Mouse (Mus musculus): ENCODE measurements around the gene Arid2. TPM values are rescaled to one million over a fixed set of nuclear protein-coding genes. Genes with fewer than 3 reads are reported as not detected.
"Not testable (repeated sequence)": the region's sequence is repeated elsewhere in the genome, so short reads cannot be mapped to it uniquely, and the experiment has no call there.

Gene Arid2
- polyA plus RNA-seq, 1 experiment from 2014 or later: 27.4 TPM

GRCm38 (mm10) chr15:96395071-96395470 lies 107.8 kb downstream of the Arid2 start:
- no peak for ATAC-seq (replicated peaks)
- H3K4me1 ChIP-seq: no peaks in the 10 kb centered on the region
- H3K9me3 ChIP-seq: no peaks in the 10 kb centered on the region
- H3K4me3 ChIP-seq: no peak overlapping the region
- H3K27me3 ChIP-seq: no peaks in the 10 kb centered on the region
- peaks cover 56% of the 10 kb centered on the region for H3K36me3 ChIP-seq
- WGBS: 95% methylated on average over 6 of the region's 6 CpGs
- H3K4me2 ChIP-seq (replicated peaks): no peak overlapping the region
- H3K9ac ChIP-seq (replicated peaks): no peak overlapping the region
- H3K27ac ChIP-seq (replicated peaks): no peak overlapping the region

GRCm38 (mm10) chr15:96396641-96397344 lies 109.5 kb downstream of the Arid2 start:
- WGBS: 87% methylated on average over 8 of the region's 8 CpGs
- Histone ChIP-seq H3K27ac (replicated peaks) (no peak overlapping the region), H3K36me3 (peaks cover 48% of the 10 kb centered on the region), H3K4me1 (no peaks in the 10 kb centered on the region), H3K9me3 (no peaks in the 10 kb centered on the region), H3K27me3 (no peaks in the 10 kb centered on the region), H3K4me2 (replicated peaks) (no peak overlapping the region), H3K4me3 (no peak overlapping the region), H3K9ac (replicated peaks) (no peak overlapping the region)
- ATAC-seq (replicated peaks): no peak

- H3K36me3 ChIP-seq: peaks cover 48% of the 10 kb centered on the region
- no peak for ATAC-seq (replicated peaks)
Observed at GRCm38 (mm10) chr15:96398333-96398732, 111.0 kb downstream of the Arid2 start.

GRCm38 (mm10) chr15:96405548-96405947 lies 118.2 kb downstream of the Arid2 start:
- no peak overlapping the region for H3K27ac ChIP-seq (replicated peaks)
- H3K9me3 ChIP-seq: no peaks in the 10 kb centered on the region
- no peak overlapping the region for H3K4me3 ChIP-seq
- 87% methylated on average over 5 of the region's 5 CpGs for WGBS
- no peak overlapping the region for H3K9ac ChIP-seq (replicated peaks)
- no peak overlapping the region for H3K4me2 ChIP-seq (replicated peaks)
- ATAC-seq (replicated peaks): no peak
- no peaks in the 10 kb centered on the region for H3K4me1 ChIP-seq
- peaks cover 35% of the 10 kb centered on the region for H3K36me3 ChIP-seq
- H3K27me3 ChIP-seq: no peaks in the 10 kb centered on the region

More at GRCm38 (mm10) chr15:96398333-96398732, 111.0 kb downstream of the Arid2 start:
- Histone ChIP-seq H3K27me3 (no peaks in the 10 kb centered on the region), H3K27ac (replicated peaks) (no peak overlapping the region), H3K9me3 (no peaks in the 10 kb centered on the region), H3K4me1 (no peaks in the 10 kb centered on the region), H3K4me3 (no peak overlapping the region), H3K4me2 (replicated peaks) (no peak overlapping the region), H3K9ac (replicated peaks) (no peak overlapping the region)
- 81% methylated on average over 10 of the region's 10 CpGs for WGBS

GRCm38 (mm10) chr15:96406253-96406652 lies 118.9 kb downstream of the Arid2 start:
- no peak overlapping the region for H3K9ac ChIP-seq (replicated peaks)
- no peaks in the 10 kb centered on the region for H3K9me3 ChIP-seq
- 76% methylated on average over 4 of the region's 4 CpGs for WGBS
- no peak overlapping the region for H3K27ac ChIP-seq (replicated peaks)
- no peak overlapping the region for H3K4me2 ChIP-seq (replicated peaks)
- peaks cover 35% of the 10 kb centered on the region for H3K36me3 ChIP-seq
- no peak for ATAC-seq (replicated peaks)
- no peaks in the 10 kb centered on the region for H3K4me1 ChIP-seq
- no peak overlapping the region for H3K4me3 ChIP-seq
- no peaks in the 10 kb centered on the region for H3K27me3 ChIP-seq

GRCm38 (mm10) chr15:96407151-96407550 lies 119.8 kb downstream of the Arid2 start:
- Histone ChIP-seq H3K36me3 (peaks cover 32% of the 10 kb centered on the region), H3K27ac (replicated peaks) (no peak overlapping the region), H3K4me3 (no peak overlapping the region), H3K27me3 (no peaks in the 10 kb centered on the region), H3K9me3 (no peaks in the 10 kb centered on the region), H3K4me1 (no peaks in the 10 kb centered on the region), H3K9ac (replicated peaks) (no peak overlapping the region), H3K4me2 (replicated peaks) (no peak overlapping the region)
- ATAC-seq (replicated peaks): no peak
- 87% methylated on average over 2 of the region's 2 CpGs for WGBS

- Histone ChIP-seq H3K36me3 (peaks cover 31% of the 10 kb centered on the region), H3K9ac (replicated peaks) (no peak overlapping the region), H3K4me2 (replicated peaks) (no peak overlapping the region), H3K27ac (replicated peaks) (no peak overlapping the region), H3K4me1 (no peaks in the 10 kb centered on the region), H3K9me3 (no peaks in the 10 kb centered on the region), H3K27me3 (no peaks in the 10 kb centered on the region), H3K4me3 (no peak overlapping the region)
- 93% methylated on average over 6 of the region's 6 CpGs for WGBS
- 0 out of 2 replicates have a peak, but pooled peaks have one; percentile 38 for ATAC-seq (replicated peaks)
Observed at GRCm38 (mm10) chr15:96408717-96409121, 121.4 kb downstream of the Arid2 start.

- Histone ChIP-seq H3K27ac (replicated peaks) (no peak overlapping the region), H3K4me2 (replicated peaks) (no peak overlapping the region), H3K4me1 (no peaks in the 10 kb centered on the region), H3K36me3 (peaks cover 80% of the 10 kb centered on the region), H3K27me3 (no peaks in the 10 kb centered on the region), H3K4me3 (no peak overlapping the region), H3K9ac (replicated peaks) (no peak overlapping the region), H3K9me3 (no peaks in the 10 kb centered on the region)
- no peak for ATAC-seq (replicated peaks)
- WGBS: 93% methylated on average over 12 of the region's 12 CpGs
Observed at GRCm38 (mm10) chr15:96418161-96418560, 130.8 kb downstream of the Arid2 start.

GRCm38 (mm10) chr15:96419920-96420319 lies 132.6 kb downstream of the Arid2 start:
- WGBS: 94% methylated on average over 8 of the region's 8 CpGs
- no peak overlapping the region for H3K27ac ChIP-seq (replicated peaks)
- no peaks in the 10 kb centered on the region for H3K27me3 ChIP-seq
- no peak for ATAC-seq (replicated peaks)
- no peak overlapping the region for H3K4me2 ChIP-seq (replicated peaks)
- H3K4me1 ChIP-seq: no peaks in the 10 kb centered on the region
- peaks cover 67% of the 10 kb centered on the region for H3K36me3 ChIP-seq
- H3K4me3 ChIP-seq: no peak overlapping the region
- no peak overlapping the region for H3K9ac ChIP-seq (replicated peaks)
- H3K9me3 ChIP-seq: no peaks in the 10 kb centered on the region

- no peaks in the 10 kb centered on the region for H3K9me3 ChIP-seq
- H3K36me3 ChIP-seq: peaks cover 32% of the 10 kb centered on the region
- H3K4me1 ChIP-seq: no peaks in the 10 kb centered on the region
- ATAC-seq (replicated peaks): no peak
- H3K4me2 ChIP-seq (replicated peaks): no peak overlapping the region
- no peak overlapping the region for H3K9ac ChIP-seq (replicated peaks)
- WGBS: 93% methylated on average over 1 of the region's 1 CpGs
- H3K27ac ChIP-seq (replicated peaks): no peak overlapping the region
- H3K4me3 ChIP-seq: no peak overlapping the region
- no peaks in the 10 kb centered on the region for H3K27me3 ChIP-seq
Observed at GRCm38 (mm10) chr15:96434202-96434601, 146.9 kb downstream of the Arid2 start.

GRCm38 (mm10) chr15:96441480-96441879 lies 154.2 kb downstream of the Arid2 start:
- 88% methylated on average over 6 of the region's 6 CpGs for WGBS
- H3K27ac ChIP-seq (replicated peaks); H3K27me3 ChIP-seq; H3K4me3 ChIP-seq; H3K9ac ChIP-seq (replicated peaks); H3K4me1 ChIP-seq; H3K4me2 ChIP-seq (replicated peaks); ATAC-seq (replicated peaks); H3K9me3 ChIP-seq: not testable (repeated sequence)
- peaks cover 17% of the 10 kb centered on the region for H3K36me3 ChIP-seq

GRCm38 (mm10) chr15:96446785-96447184 lies 159.5 kb downstream of the Arid2 start:
- WGBS: 65% methylated on average over 10 of the region's 10 CpGs
- H3K9ac ChIP-seq (replicated peaks): no peak overlapping the region
- no peak overlapping the region for H3K27ac ChIP-seq (replicated peaks)
- no peaks in the 10 kb centered on the region for H3K9me3 ChIP-seq
- H3K4me1 ChIP-seq: no peaks in the 10 kb centered on the region
- no peak overlapping the region for H3K4me2 ChIP-seq (replicated peaks)
- H3K27me3 ChIP-seq: no peaks in the 10 kb centered on the region
- H3K36me3 ChIP-seq: peaks cover 18% of the 10 kb centered on the region
- ATAC-seq (replicated peaks): no peak
- no peak overlapping the region for H3K4me3 ChIP-seq

Data from forebrain, embryonic 15.5 days (tissue).